Comparison of ENCODE assay signal across 8 mouse cellular contexts in the genomic region with DNA sequence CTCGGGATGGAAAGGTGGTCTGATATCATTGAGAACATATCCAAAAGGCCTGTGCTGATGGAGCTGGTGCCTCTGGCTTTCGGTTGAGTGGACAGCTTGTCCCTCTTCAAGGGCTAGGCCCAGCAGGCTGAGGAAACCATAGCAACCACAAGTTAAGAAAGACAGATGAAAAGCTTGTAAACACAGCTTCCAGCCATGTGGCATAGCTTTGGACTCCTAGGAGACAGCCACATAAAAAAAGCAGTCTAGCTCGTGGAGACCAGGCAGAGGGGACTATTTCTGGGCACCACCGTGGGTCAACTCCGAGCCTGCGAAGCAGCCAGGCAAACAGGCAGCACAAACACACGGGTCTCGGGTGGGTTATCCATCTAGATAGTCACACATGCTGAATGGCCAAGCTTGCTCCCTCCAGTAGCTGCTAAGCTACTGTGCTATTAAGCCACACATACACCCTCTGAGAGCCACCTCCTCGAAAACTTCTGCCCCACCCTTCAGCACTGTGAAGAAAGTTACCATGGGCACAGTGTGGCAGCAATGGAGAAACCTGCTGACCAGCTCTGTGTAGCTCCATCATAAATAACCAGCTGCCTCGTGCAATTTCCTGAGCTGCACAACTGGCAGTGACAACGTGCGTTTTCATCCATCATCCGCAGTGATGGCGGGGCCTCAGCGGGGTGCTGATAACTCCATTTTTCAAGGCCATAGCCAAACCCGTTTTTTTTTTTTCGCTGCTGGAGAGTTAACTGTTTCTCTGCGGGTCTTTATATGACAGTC. TPM values are rescaled to one million over a fixed set of nuclear protein-coding genes. Genes with fewer than 3 reads are reported as not detected.
DNase-seq lines count a peak whose midpoint lies in the region; ATAC-seq and TF ChIP-seq lines count a peak whose summit lies in the region.
"Had no signal": no experiment of that assay in that cellular context is flagged by ENCODE, and none has a peak within 500 bp of the region (broad histone marks: within the 10 kb centered on the region; RNA-seq: fewer than 3 reads in every experiment).

No protein-coding gene starts in this region.

- no peaks in the 10 kb centered on the region for H3K9me3 ChIP-seq in ES-E14 (ENCODE audit: control insufficient read depth, insufficient read depth, low read depth, low read length)
- H3K9me3 ChIP-seq in forebrain, embryonic 16.5 days (ENCODE audit: control insufficient read depth, low read length): no peaks in the 10 kb centered on the region
- no peaks in the 10 kb centered on the region for H3K9me3 ChIP-seq in midbrain, embryonic 14.5 days (ENCODE audit: control insufficient read depth, low read length)

- no peak overlapping the region for H3K9ac ChIP-seq in ES-E14 (ENCODE audit: insufficient read depth, low read depth, low read length, poor library complexity, severe bottlenecking)
- H3K9ac ChIP-seq in forebrain, embryonic 16.5 days (replicated peaks; ENCODE audit: low read depth, low read length): peak overlapping the region; percentile 19; the same call in 1 of the 2 replicates
- H3K9ac ChIP-seq in midbrain, embryonic 14.5 days (replicated peaks; ENCODE audit: low read length): peak overlapping the region; percentile 20; the same call in 1 of the 2 replicates

- H3K4me2 ChIP-seq in forebrain, embryonic 16.5 days (ENCODE audit: low read length): peak overlapping the region; percentile 31
- H3K4me2 ChIP-seq in midbrain, embryonic 14.5 days (ENCODE audit: low read length): peak overlapping the region; percentile 44

- WGBS in forebrain, embryonic 16.5 days: 5% methylated on average over 18 of the region's 18 CpGs
- 3% methylated on average over 18 of the region's 18 CpGs for WGBS in midbrain, embryonic 14.5 days
- 57% methylated on average over 18 of the region's 18 CpGs for WGBS in thymus, adult 2 months

- H3K27ac ChIP-seq in ES-E14 (ENCODE audit: insufficient read depth, low read depth, low read length, poor library complexity, severe bottlenecking): no peak overlapping the region
- H3K27ac ChIP-seq in forebrain, embryonic 16.5 days (ENCODE audit: low read length): peak overlapping the region; percentile 89
- peak overlapping the region; percentile 89 for H3K27ac ChIP-seq in midbrain, embryonic 14.5 days (replicated peaks; ENCODE audit: low read depth, low read length)
- H3K27ac ChIP-seq in thymus, adult 2 months (ENCODE audit: control insufficient read depth, insufficient read depth, low read length): no peak overlapping the region

- H3K27me3 ChIP-seq in forebrain, embryonic 16.5 days (replicated peaks; ENCODE audit: control insufficient read depth, insufficient read depth, low read length): no peaks in the 10 kb centered on the region
- H3K27me3 ChIP-seq in midbrain, embryonic 14.5 days (ENCODE audit: control insufficient read depth, insufficient read depth, low read length): no peaks in the 10 kb centered on the region
- no peaks in the 10 kb centered on the region for H3K27me3 ChIP-seq in thymus, adult 2 months (ENCODE audit: control insufficient read depth, insufficient read depth, low read length)

- H3K36me3 ChIP-seq in ES-E14 (ENCODE audit: control insufficient read depth, insufficient read depth, low read length, poor library complexity, severe bottlenecking): no peaks in the 10 kb centered on the region
- no peaks in the 10 kb centered on the region for H3K36me3 ChIP-seq in forebrain, embryonic 16.5 days (ENCODE audit: control insufficient read depth, insufficient read depth)
- H3K36me3 ChIP-seq in midbrain, embryonic 14.5 days (ENCODE audit: control insufficient read depth, insufficient read depth, low read length): no peaks in the 10 kb centered on the region
- H3K36me3 ChIP-seq in thymus, adult 2 months (ENCODE audit: control insufficient read depth, insufficient read depth, low read length): no peaks in the 10 kb centered on the region

- ATAC-seq in forebrain, embryonic 16.5 days: peak; percentile 83
- ATAC-seq in midbrain, embryonic 14.5 days (ENCODE audit: low FRiP score, low TSS enrichment): peak; percentile 67
- no peak for ATAC-seq in activated CD4-positive, CD25-positive, alpha-beta regulatory T cell, adult 4 months

- in situ Hi-C loops in ES-E14 (cut with MboI; ENCODE audit: low sequenced_read_pairs in 2 of 2, unreplicated experiment in 2 of 2): no loop called here

- no peak for TF ChIP-seq CTCF in thymus, adult 2 months (IDR thresholded peaks at IDR 0.05; ENCODE audit: borderline replicate concordance, control insufficient read depth, extremely low read depth, insufficient read depth, low read length, poor library complexity)

- peaks cover 2 to 23% of the 10 kb centered on the region in 2 experiments for H3K4me1 ChIP-seq in ES-E14 (ENCODE audit: control insufficient read depth in 2 of 2, insufficient read depth in 2 of 2, low read length in 2 of 2, poor library complexity in 1 of 2)
- H3K4me1 ChIP-seq in forebrain, embryonic 16.5 days (replicated peaks; ENCODE audit: control insufficient read depth, insufficient read depth, low read length): peaks cover 54% of the 10 kb centered on the region
- peaks cover 63% of the 10 kb centered on the region for H3K4me1 ChIP-seq in midbrain, embryonic 14.5 days (ENCODE audit: control insufficient read depth, insufficient read depth, low read length)
- H3K4me1 ChIP-seq in thymus, adult 2 months (replicated peaks; ENCODE audit: control insufficient read depth, insufficient read depth, low read length): peaks cover 8% of the 10 kb centered on the region

- TF ChIP-seq POLR2A in thymus, adult 2 months (IDR thresholded peaks at IDR 0.05; ENCODE audit: control insufficient read depth, extremely low read depth, insufficient read depth, low read length, poor library complexity): no peak

- DNase-seq in ES-E14 (ENCODE audit: low read depth, low spot score): no peak
- peak; percentile 36 for DNase-seq in NIH3T3 (ENCODE audit: low read depth)
- peak; percentile 24 to 40 for DNase-seq in layer of hippocampus, postnatal 25 days (ENCODE audit: extremely low spot score in 1 of 2, low spot score in 1 of 2)
- DNase-seq in midbrain, embryonic 14.5 days: peak; percentile 80
- DNase-seq in thymus, adult 2 months: no peak

- no peak overlapping the region for H3K4me3 ChIP-seq in ES-E14 (ENCODE audit: insufficient read depth in 1 of 2, low read depth in 1 of 2, low read length in 2 of 2, poor library complexity in 1 of 2, severe bottlenecking in 1 of 2)
- H3K4me3 ChIP-seq in forebrain, embryonic 16.5 days (replicated peaks; ENCODE audit: low read length): no peak overlapping the region
- H3K4me3 ChIP-seq in midbrain, embryonic 14.5 days (replicated peaks; ENCODE audit: low read depth, low read length): no peak overlapping the region
- no peak overlapping the region for H3K4me3 ChIP-seq in thymus, adult 2 months (ENCODE audit: control insufficient read depth, insufficient read depth, low read length)
- H3K4me3 ChIP-seq: myocyte had no signal

TF ChIP-seq in ES-E14, 5 proteins besides CTCF, POLR2A, EP300 and RAD21:
- TF ChIP-seq CHD2 (IDR thresholded peaks at IDR 0.05; ENCODE audit: low read depth, low read length) (no peak), ZNF384 (IDR thresholded peaks at IDR 0.05; ENCODE audit: low read depth, low read length) (0 out of 2 replicates have a peak, but pooled peaks have one; percentile 37)

RNA-seq across cellular contexts. Expression of a gene that starts 26.0 kb away (rescaled TPM):
- total RNA-seq in ES-E14 (2012; rRNA removed): 3.3 and 5.4 TPM in 2 replicates
- polyA plus RNA-seq in forebrain, embryonic 16.5 days (2015; fragmentation: Nextera tagmentation; extraction: Ambion mirVana): 32.2 and 37.2 TPM in 2 replicates
- 100 to 1,000 TPM; 241 to 270 TPM for total RNA-seq in layer of hippocampus, postnatal 25 days (2021)
- polyA plus RNA-seq in midbrain, embryonic 14.5 days (2014; fragmentation: Nextera tagmentation; extraction: Ambion mirVana): 58.6 and 68.8 TPM in 2 replicates
- polyA plus RNA-seq in activated CD4-positive, CD25-positive, alpha-beta regulatory T cell, adult 4 months (2017; shearing (Covaris generic)): under 1 TPM; 0.29 to 0.31 TPM
- polyA plus RNA-seq in thymus, adult 2 months (2012; rRNA removed): 3.7 and 3.8 TPM in 2 replicates

Comparison
In these comparisons a context has a peak if more than half of its experiments do, and no peak if none do; other contexts are left out.
1. DNase-seq: peak in NIH3T3 (single experiment), layer of hippocampus, postnatal 25 days (2 of 2) and midbrain, embryonic 14.5 days (single experiment); none in ES-E14 (single experiment) and thymus, adult 2 months (single experiment).
2. H3K27ac ChIP-seq: peak in forebrain, embryonic 16.5 days (single experiment) and midbrain, embryonic 14.5 days (single experiment); none in ES-E14 (single experiment) and thymus, adult 2 months (single experiment).